Mouse (Mus musculus): ENCODE data around the gene Ppm1h. TPM values are rescaled to one million over a fixed set of nuclear protein-coding genes. Genes with fewer than 3 reads are reported as not detected.

Ppm1h gene
- total RNA-seq, 1 experiment from 2014 or later: 93.4 TPM

GRCm38 (mm10) chr10:122829801-122830217 is 151.2 kb downstream of the Ppm1h start:
- ATAC-seq (replicated peaks; ENCODE audit: insufficient number of reproducible peaks, low FRiP score, low TSS enrichment, poor library complexity, severe bottlenecking): no peak

GRCm38 (mm10) chr10:122830638-122831037 is 152.1 kb downstream of the Ppm1h start:
- no peak for ATAC-seq (replicated peaks; ENCODE audit: insufficient number of reproducible peaks, low FRiP score, low TSS enrichment, poor library complexity, severe bottlenecking)

DNA sequence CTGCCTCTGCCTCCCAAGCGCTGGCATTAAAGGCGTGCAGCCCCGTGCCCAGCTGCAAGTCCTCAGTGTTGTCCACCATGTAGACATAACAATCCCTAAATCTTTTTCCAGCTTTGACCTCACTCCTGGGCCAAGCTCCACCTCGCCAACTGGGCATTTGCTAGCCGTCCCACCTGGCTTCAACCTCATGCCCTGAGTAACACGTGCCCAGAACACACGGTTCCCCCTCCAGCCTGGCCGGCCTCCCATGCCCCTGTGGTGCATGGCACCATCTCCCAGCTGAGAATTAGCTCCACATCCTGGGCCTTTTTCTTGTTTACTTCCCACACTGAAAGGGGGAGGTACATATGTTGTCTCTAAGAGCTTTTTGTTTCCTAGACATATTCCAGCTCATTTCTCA is 163.5 kb downstream of the Ppm1h start:
- ATAC-seq (replicated peaks; ENCODE audit: insufficient number of reproducible peaks, low FRiP score, low TSS enrichment, poor library complexity, severe bottlenecking): no peak

- ATAC-seq (replicated peaks; ENCODE audit: insufficient number of reproducible peaks, low FRiP score, low TSS enrichment, poor library complexity, severe bottlenecking): no peak
Measured at GRCm38 (mm10) chr10:122842961-122843360, 164.4 kb downstream of the Ppm1h start.

- no peak for ATAC-seq (replicated peaks; ENCODE audit: insufficient number of reproducible peaks, low FRiP score, low TSS enrichment, poor library complexity, severe bottlenecking)
Measured at GRCm38 (mm10) chr10:122845471-122845870, 166.9 kb downstream of the Ppm1h start.

DNA sequence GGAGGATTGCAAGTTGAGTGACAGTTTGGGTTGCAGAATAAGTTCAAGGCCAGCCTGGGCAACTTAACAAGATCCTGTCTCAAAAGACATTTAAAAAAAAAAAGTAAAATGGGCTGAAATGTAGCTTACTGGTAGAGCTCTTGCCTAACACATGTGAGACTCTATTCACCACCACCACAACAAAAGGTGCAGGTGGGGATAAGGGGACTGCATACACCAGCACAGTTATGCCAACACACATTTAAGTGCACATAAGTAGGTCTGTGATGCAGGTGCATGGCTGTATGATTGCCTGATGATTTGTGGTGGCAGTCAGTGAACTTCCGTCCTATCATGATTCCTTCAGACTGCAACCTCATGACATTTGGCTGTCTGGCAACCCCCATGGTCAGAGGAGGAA is 167.9 kb downstream of the Ppm1h start:
- no peak for ATAC-seq (replicated peaks; ENCODE audit: insufficient number of reproducible peaks, low FRiP score, low TSS enrichment, poor library complexity, severe bottlenecking)

DNA sequence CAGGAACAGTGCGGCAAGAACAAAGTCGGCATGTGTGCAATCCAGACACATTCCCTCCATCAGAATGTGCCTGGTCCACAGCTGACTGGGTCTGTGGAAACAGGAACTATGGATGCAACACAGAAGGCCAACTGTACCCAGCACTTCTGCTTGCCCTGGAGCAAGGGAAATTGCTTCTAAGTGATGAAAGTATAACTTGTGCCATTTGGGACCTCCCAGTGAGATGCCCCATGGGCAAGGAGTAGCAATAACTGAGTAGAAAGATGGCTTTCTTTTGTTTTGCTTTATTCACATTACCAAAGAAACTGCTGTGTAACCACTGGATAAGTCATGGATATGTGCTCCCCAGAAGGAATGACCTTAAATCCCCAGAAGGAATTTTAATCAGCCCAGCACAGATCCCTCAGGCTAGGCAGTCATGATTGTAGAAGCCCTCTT is 169.5 kb downstream of the Ppm1h start:
- ATAC-seq (replicated peaks; ENCODE audit: insufficient number of reproducible peaks, low FRiP score, low TSS enrichment, poor library complexity, severe bottlenecking): no peak

DNA sequence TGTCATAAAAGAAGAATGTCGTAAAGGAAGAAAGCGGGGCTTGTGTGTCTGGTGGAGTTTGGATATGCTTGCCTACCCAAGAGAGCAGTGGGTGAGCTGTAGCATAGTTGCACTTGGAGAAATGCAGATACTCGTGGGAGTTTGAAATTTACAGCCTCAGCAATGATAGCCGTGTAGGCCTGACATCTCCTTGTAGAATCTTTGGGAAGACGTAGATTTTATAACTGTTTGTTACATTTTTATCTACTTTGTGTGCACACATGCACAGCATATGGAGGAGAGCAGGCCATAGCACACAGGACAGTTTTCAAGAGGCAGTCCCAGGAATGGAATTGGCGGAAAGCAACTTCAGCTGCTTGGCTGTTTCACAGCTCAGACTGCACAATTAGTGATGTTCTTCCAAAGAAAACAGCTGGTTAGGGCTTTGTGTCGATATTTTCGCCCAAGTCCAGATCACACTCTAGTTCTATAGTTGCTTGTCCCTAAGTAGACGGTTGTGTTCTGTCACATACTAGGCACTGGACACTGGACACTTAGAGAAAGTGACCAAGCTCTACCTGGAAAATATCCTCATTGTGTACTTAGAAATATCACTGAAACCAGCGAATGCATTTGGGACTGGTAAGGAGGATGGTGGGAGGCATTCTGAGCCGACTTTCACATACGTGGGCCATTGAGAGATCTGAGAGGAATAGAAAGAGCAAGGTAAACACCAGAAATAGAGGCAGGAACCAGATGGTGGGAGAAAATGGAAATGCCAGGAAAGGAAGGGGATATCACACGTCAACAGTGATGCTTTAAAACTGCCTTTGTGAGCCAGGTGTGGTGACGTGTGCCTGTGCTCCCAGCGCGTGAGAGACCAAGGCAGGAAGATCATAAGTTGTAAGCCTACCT is 173.0 kb downstream of the Ppm1h start:
- ATAC-seq (replicated peaks; ENCODE audit: insufficient number of reproducible peaks, low FRiP score, low TSS enrichment, poor library complexity, severe bottlenecking): no peak

DNA sequence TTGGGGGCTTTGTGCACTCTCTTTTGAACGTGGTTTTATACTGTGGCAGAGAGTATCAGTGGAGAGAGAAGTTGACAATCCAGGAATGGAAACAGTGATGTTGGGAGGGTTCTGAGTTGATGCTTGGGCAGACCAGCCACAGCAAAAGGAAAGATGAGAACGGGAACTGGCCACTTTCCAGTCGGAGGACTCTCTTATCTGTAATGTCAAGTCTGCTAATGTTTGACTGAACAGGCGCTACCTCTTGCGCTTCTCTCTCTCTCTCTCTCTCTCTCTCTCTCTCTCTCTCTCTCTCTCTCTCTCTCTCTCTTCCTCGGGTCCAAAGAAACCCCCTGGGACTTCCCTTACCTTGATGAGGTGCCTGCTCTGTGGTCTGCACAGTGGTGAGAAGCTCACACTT is 176.0 kb downstream of the Ppm1h start:
- ATAC-seq (replicated peaks; ENCODE audit: insufficient number of reproducible peaks, low FRiP score, low TSS enrichment, poor library complexity, severe bottlenecking): no peak

- no peak for ATAC-seq (replicated peaks; ENCODE audit: insufficient number of reproducible peaks, low FRiP score, low TSS enrichment, poor library complexity, severe bottlenecking)
Measured at GRCm38 (mm10) chr10:122855149-122855548, 176.6 kb downstream of the Ppm1h start.

DNA sequence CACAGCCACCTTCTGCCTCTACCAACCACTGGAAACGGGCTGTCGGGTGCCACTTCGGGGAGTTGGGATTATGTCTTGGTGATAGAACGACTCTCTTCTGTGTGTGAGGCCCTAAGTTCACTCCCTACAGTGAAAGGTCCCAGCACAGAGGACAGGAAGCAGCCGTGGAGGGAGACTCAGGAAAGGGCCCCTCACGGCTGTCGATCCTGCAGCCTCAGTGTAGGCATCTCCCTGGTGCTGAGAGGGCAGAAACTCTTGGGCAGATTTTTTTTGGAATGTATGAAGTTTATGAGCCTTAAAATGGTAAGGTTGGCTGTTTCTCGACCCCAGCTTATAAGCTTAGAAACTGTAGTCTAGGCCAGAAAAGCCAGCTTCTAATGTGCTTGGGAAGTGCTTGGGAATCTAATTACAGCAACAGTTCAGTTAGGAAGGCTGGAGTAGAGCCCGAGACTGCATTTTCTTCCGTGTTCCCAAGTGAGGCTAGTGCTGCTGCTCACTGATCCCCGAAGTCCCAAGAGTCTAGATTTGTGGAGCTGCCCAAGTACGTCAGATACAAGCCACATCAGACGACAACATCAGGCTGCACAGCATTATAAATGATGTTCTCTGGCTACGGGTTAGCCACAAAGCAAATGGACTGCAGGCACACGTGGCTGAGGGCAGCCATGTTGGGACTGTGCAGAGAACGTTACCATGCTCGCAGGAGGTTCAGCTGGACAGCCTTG is 177.6 kb downstream of the Ppm1h start:
- no peak for ATAC-seq (replicated peaks; ENCODE audit: insufficient number of reproducible peaks, low FRiP score, low TSS enrichment, poor library complexity, severe bottlenecking)

DNA sequence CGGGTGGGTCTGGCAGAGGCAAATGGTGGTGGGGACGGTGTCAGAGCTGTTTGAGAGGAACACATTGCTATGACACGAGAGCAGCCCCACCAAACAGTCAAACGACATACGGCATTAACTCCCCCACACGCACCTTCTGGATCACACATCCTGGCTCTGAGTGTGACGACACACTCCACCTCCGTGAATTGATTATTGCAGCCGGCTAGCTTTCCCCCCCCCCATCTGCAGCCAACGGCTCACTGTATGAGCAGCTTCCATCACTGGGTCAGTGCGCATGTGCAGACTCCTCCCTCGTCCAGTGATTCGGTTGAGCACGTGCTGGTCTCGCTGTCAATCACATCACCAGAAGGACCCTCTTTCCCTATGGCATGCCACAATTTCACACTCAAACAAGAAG is 178.6 kb downstream of the Ppm1h start:
- no peak for ATAC-seq (replicated peaks; ENCODE audit: insufficient number of reproducible peaks, low FRiP score, low TSS enrichment, poor library complexity, severe bottlenecking)

DNA sequence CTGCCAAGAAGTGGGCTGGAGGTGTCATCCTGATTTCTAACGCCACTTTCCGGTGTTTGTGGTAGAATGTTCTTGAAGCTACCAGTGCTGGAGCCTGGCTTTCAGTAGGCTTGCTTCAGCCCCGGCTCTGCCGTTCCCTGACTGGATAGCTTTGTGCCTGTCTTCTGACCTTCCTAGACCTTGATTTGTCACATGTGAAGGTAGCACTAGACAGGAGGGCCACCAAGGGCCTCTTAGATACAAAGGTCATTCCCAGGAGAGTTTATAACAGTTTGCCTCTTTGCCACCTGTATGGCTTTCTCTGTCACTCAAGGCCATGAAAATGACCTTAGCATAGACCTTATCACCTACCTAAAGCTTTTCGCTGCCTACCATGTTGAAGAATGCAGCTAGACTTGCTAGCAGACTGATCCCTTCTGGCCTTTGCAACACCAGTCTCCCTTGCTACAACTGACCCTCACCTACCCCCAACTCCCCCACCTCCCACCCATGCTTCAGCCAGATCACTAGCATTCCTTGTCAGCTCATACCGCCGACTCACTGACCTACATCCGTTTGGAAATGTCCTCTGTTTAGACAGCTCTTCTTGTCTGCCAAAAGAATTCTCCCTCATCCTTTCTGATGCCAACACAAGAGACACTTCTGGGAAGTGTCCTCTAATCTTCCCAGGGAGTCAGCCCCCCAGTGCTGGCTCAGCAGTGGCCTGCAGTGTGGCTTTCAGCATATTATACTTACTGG is 180.5 kb downstream of the Ppm1h start:
- ATAC-seq (replicated peaks; ENCODE audit: insufficient number of reproducible peaks, low FRiP score, low TSS enrichment, poor library complexity, severe bottlenecking): no peak

- ATAC-seq (replicated peaks; ENCODE audit: insufficient number of reproducible peaks, low FRiP score, low TSS enrichment, poor library complexity, severe bottlenecking): no peak
Measured at GRCm38 (mm10) chr10:122859642-122859997, 181.1 kb downstream of the Ppm1h start.

- ATAC-seq (replicated peaks; ENCODE audit: insufficient number of reproducible peaks, low FRiP score, low TSS enrichment, poor library complexity, severe bottlenecking): no peak
Measured at GRCm38 (mm10) chr10:122860076-122860475, 181.5 kb downstream of the Ppm1h start.

GRCm38 (mm10) chr10:122861696-122862385 is 183.3 kb downstream of the Ppm1h start:
- ATAC-seq (replicated peaks; ENCODE audit: insufficient number of reproducible peaks, low FRiP score, low TSS enrichment, poor library complexity, severe bottlenecking): no peak

DNA sequence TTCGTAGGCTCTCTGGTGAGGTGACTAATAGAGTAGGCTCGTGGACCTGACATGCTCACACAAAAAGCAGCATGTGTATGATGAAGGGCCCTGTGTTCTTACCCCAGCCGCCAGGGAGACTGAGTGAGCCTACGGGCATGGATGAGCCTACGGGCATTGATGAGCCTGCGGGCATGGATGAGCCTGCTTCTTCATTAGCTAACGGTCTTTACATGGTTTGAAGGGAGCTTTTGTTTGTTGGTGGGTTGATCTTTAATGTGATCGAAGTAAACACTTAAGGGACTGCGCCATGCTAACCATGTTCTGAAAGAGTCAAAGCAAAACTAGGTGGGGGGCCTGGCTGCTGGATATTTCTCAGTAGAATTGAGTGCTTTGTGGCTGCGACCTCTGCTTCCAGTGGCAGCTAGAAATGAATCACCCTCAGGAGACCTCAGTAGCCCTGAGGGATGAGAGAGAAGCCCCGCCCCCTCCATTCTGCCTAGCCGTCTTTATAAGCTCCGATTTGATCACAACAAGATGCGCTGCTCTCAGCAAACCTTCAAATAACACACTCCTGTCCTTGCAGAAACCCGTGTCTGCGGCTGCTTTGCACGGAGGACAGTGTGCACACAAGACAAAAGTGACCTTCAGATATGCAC is 183.9 kb downstream of the Ppm1h start:
- no peak for ATAC-seq (replicated peaks; ENCODE audit: insufficient number of reproducible peaks, low FRiP score, low TSS enrichment, poor library complexity, severe bottlenecking)

GRCm38 (mm10) chr10:122869865-122870503 is 191.4 kb downstream of the Ppm1h start:
- ATAC-seq (replicated peaks; ENCODE audit: insufficient number of reproducible peaks, low FRiP score, low TSS enrichment, poor library complexity, severe bottlenecking): no peak
